Mouse (Mus musculus): ENCODE measurements at regions not wholly inside any gene's neighbourhood (a gene's known extent, or its start where the extent isn't known, plus 50 kb on each side); places are given as distances from the start of the nearest gene placed in this dataset.

DNA sequence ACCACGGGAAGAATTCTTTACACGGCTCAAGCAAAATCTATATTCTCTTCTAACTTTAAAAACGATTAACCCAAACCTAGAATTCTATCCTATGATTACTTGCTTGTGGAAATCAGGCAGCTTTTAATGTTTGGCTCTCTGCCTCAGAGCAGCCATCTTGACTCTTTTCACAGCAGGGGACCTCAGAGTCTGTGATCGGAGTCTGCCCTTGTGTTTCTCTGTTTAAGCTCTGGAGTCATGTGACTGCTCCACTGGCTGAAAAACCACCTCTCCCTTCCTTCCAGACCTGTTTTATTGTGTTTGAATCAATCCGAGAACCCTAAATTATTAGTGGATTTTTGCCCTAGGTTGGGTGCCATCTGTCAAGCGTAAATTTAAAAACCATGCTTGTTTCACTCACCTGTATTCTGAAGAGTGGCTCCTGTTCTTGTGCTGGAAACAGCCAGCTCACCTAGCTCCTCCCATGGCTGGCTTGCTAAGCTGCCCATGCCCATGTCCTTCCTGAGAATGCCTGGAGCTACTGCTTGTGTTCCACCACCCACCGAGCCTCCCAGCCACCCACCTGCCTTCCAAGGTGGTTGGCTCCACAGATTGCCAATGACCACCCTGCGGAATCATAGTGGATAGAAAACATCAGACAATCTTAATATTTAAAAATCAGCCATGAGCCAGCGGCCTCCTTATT lies 62.6 kb downstream of the Perp start:
- no peak for DNase-seq (ENCODE audit: low spot score in 2 of 2)

DNA sequence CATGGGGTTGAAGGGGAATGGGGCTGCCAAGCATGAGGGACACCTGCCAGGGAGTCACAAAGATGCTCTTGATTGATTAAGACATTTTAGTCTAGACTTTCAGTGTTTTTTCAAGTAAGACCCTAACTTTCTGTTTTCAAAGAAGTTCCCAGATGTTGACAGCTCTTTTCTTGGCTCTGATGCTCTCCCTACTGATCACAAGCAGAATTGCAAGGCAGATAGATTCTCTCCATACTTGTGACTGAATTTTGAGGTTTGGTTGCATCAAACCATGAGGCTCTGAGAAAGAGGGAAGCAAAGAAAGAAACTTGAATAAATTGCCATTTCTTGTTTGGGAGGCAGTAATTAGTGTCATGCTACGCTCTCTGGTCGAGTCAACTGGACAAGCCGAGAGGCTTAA lies 64.5 kb downstream of the Perp start:
- no peak for DNase-seq (ENCODE audit: low spot score in 2 of 2)

DNA sequence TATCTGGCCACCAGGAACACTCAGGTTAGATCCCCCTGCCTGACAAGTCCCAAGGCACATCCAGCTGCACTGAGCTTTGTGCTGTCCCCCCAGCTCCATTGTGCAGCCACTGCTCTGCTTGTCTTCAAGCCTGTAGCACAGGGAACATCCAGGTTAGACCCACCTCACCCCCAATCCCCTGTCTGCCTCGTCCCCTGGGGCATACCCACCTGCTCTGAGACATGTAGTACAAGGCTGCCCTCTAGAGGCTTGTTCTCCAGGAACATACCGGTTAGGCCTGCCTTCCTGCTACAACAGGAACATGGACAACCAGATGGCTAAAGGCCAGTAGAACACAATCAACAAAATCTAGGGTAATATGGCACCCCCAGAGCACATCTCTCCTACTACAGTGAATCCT lies 66.1 kb downstream of the Perp start:
- peak; percentile 20 to 32 for DNase-seq (ENCODE audit: low spot score in 2 of 2)

DNA sequence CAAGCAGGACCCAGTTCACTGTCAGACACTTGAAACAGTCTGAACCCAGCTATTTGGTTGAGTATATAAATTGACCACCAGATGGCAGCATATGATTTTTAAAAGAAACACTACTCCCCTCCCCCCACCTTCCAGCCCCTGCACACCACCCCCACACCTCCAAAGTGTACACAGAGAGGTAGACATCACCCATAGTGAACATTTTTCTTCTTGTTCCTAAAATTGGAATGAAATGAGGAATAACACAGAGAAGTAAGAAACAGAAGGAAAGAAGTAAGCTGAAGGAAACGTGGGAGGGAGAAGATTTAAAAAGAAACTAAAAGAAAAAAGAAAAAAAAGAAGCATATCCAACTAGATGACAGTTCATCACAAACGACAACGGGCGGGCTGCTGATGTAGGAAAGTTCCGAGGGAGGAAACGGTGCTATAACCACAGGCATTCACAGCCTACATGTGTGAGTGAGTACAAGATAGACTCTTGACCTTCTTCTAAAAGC lies 72.3 kb downstream of the Perp start:
- peak; percentile 10 to 25 for DNase-seq (ENCODE audit: low spot score in 2 of 2)

GRCm38 (mm10) chr10:18923088-18923821 lies 78.4 kb downstream of the Perp start:
- DNase-seq (ENCODE audit: low spot score in 2 of 2) = no peak

GRCm38 (mm10) chr10:18927811-18928210 lies 83.0 kb downstream of the Perp start:
- no peak for DNase-seq (ENCODE audit: low spot score in 2 of 2)

DNA sequence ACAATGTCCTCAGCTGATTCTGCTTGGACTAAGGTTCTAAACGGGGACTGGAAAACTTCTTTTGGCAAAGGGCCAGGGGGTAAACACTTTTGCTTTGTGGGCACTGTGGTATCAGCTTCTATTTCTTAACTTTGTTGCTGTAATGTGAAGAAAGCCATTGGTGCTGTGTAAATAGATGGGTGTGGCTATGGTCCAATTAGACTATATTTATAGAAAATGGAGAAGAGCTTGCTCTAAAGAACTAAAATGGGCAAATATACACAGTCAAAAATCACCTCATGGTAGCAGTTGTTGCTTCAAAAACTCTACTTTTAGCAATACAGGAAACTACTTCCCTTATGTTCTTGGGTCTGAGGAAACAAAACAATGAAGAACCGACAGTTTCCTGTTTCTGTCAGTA lies 84.1 kb downstream of the Tnfaip3 start:
- DNase-seq (ENCODE audit: low spot score in 2 of 2) = no peak

DNA sequence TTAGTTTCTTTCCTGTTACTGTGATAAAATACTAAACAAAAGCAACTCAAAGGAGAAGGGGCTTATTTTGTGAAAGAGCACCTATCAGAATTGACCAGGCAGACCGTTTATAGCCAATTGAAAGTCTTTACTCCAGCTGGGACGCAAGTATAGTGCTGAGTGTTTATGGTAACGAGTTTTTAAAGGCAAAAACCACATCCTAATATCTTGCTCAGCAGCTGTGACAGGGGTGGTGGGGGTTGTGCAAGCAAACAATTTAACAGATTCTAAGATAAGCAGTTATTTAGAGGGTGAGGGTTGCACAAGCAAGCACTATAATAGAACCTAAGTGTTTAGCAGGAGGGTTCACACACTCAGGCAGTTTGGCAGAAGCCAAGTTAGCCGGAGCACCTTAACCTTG lies 74.0 kb downstream of the Tnfaip3 start:
- no peak for DNase-seq (ENCODE audit: low spot score in 2 of 2)

- DNase-seq (ENCODE audit: low spot score in 2 of 2) = no peak
Observed at GRCm38 (mm10) chr10:18941908-18942307, 73.5 kb downstream of the Tnfaip3 start.

DNA sequence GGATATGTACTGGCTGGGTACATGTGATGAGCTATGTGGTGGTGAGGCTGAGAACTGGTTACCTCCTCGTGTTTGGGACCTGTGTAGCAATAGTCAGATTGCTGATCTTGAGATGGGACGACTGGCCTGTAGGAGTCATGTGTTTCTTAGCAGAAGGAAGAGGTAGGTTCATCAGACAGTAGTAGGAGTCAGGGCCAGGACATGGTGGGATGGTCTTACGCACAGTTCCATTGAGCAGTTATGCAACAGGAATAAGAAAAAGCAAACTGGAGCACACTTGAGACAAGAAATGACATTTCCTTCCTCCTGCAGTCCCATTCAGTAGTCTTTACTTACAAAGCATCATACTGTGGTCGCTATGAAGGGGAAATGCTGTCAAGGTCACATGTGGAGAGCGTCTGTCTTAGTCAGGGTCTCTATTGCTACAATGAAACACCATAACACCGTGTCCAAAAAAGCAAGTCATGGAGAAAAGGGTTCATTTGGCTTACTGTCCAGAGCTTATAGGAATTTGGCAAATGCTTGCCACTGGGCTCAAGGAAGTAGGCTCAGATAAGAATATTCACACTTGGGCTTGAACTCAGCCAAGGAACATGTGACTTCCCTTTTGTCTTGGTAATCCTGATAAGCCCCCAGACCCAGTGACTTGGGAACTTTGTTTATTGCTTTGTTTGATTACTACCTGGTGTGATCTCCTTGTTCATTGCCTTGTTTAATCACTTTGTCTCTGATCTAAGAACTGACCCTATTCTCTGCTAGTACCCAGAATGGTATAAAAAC lies 72.0 kb downstream of the Tnfaip3 start:
- no peak for DNase-seq (ENCODE audit: low spot score in 2 of 2)

GRCm38 (mm10) chr10:18946727-18947126 lies 68.7 kb downstream of the Tnfaip3 start:
- DNase-seq (ENCODE audit: low spot score in 2 of 2) = no peak
